Mouse (Mus musculus): ENCODE results near the gene Vps16. TPM values are rescaled to one million over a fixed set of nuclear protein-coding genes. Genes with fewer than 3 reads are reported as not detected.

The Vps16 gene
- polyA plus RNA-seq, 1 experiment: 55.8 TPM

GRCm38 (mm10) chr2:130406178-130406577 is 18.0 kb upstream of the Vps16 start, which contains the start of gene Tmem239:
Tmem239 (plus strand) TSS chr2:130406478.
- Histone ChIP-seq H3K4me3 (ENCODE audit: control insufficient read depth, low read depth, low read length) (peak within 1 kb of the TSS; percentile 62), H3K36me3 (ENCODE audit: control insufficient read depth, insufficient read depth, low read length) (no peaks in the 10 kb centered on the region), H3K27ac (ENCODE audit: control insufficient read depth, insufficient read depth, low read depth, low read length) (peak within 1 kb of the TSS; percentile 49; the same call in 1 of the 2 replicates), H3K4me1 (ENCODE audit: control insufficient read depth, insufficient read depth, low read length) (peaks cover under 1% of the 10 kb centered on the region; the same call in 1 of the 2 replicates), H3K27me3 (ENCODE audit: control insufficient read depth, insufficient read depth, low read length) (no peaks in the 10 kb centered on the region)
- TF ChIP-seq POLR2A (IDR thresholded peaks at IDR 0.05; ENCODE audit: control insufficient read depth, low read depth, low read length) (0 out of 2 replicates have a peak, but pooled peaks have one; percentile 49), CTCF (IDR thresholded peaks at IDR 0.05; ENCODE audit: control insufficient read depth, insufficient read depth, insufficient replicate concordance, low read depth, low read length) (no peak)

- Histone ChIP-seq H3K27ac (ENCODE audit: control insufficient read depth, insufficient read depth, low read depth, low read length) (no peak overlapping the region), H3K4me1 (ENCODE audit: control insufficient read depth, insufficient read depth, low read length) (peaks cover 4% of the 10 kb centered on the region; the same call in 1 of the 2 replicates), H3K4me3 (ENCODE audit: control insufficient read depth, low read depth, low read length) (no peak overlapping the region), H3K36me3 (ENCODE audit: control insufficient read depth, insufficient read depth, low read length) (no peaks in the 10 kb centered on the region), H3K27me3 (ENCODE audit: control insufficient read depth, insufficient read depth, low read length) (no peaks in the 10 kb centered on the region)
- TF ChIP-seq CTCF (IDR thresholded peaks at IDR 0.05; ENCODE audit: control insufficient read depth, insufficient read depth, insufficient replicate concordance, low read depth, low read length) (no peak), POLR2A (IDR thresholded peaks at IDR 0.05; ENCODE audit: control insufficient read depth, low read depth, low read length) (no peak)
Observed at GRCm38 (mm10) chr2:130408194-130408593, 15.9 kb upstream of the Vps16 start.

DNA sequence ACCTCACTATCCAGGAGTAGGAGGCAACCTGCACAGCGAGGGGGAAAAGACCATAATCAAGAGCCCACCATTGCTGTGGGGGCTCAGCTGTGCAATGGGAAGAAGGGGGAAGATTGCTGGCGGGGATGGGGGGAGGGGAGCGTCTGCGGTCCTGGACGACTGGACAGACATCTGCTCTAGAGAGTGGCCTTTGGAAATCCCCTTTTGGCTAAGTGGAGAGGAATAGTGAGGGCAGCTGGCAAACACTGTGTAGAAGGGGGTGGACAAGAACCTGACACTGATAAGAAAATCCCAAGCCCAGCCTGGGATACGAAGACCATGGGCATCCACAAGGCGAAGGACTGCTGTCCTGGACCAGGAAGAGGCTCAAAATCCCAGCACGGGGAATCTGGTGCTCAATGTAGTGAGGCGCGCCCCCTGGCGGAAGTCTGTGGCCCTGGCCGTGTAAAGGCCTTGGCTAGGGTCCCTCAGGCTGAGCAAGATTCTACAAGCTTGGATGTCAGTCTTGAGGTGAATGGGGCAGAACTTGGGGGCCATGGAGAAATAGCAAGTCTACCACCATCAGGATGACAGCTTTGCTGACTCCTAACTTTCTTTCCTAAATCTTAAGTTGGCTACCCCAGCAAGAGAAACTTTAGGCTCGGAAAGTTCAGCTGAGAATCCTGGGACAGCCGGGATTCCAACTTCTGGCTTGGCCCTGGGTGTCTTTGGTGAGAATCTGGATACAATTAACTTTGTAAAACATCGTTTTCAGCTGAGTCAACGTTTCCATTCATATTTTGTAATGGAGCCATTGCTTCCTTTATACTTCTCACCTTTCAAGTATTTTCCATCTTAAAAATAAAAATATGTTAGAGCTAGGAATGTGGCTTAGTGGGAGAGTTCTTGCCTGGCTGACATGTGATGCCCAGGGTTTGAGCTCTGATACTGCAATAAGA is 12.3 kb upstream of the Vps16 start:
- Histone ChIP-seq H3K4me3 (ENCODE audit: control insufficient read depth, low read depth, low read length) (no peak overlapping the region), H3K27me3 (ENCODE audit: control insufficient read depth, insufficient read depth, low read length) (no peaks in the 10 kb centered on the region), H3K27ac (ENCODE audit: control insufficient read depth, insufficient read depth, low read depth, low read length) (no peak overlapping the region), H3K4me1 (ENCODE audit: control insufficient read depth, insufficient read depth, low read length) (peaks cover 4% of the 10 kb centered on the region; the same call in 1 of the 2 replicates), H3K36me3 (ENCODE audit: control insufficient read depth, insufficient read depth, low read length) (no peaks in the 10 kb centered on the region)
- TF ChIP-seq POLR2A (IDR thresholded peaks at IDR 0.05; ENCODE audit: control insufficient read depth, low read depth, low read length) (peak; percentile 8; the same call in 1 of the 2 replicates), CTCF (IDR thresholded peaks at IDR 0.05; ENCODE audit: control insufficient read depth, insufficient read depth, insufficient replicate concordance, low read depth, low read length) (peak; percentile 91)

DNA sequence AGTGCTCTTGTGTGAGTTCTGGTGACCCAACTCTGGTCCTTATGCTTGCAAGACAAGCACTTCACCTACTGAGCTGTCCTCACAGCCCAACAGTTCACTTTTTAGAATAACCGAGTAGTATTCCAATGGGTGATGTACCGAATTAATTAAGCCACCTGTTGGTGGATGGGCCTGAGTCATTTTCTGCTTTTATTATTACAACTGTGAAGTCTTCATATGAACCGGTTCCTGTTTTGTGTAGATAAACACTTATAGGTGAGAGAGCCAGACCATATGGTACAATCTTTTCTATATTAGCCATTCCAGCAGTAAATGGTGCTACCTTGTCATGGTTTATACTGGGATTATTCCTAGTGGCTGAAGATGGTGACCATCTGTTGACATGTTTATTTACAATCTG is 11.4 kb upstream of the Vps16 start:
- no peak overlapping the region for H3K27ac ChIP-seq (ENCODE audit: control insufficient read depth, insufficient read depth, low read depth, low read length)
- H3K27me3 ChIP-seq (ENCODE audit: control insufficient read depth, insufficient read depth, low read length): no peaks in the 10 kb centered on the region
- peaks cover 4% of the 10 kb centered on the region; the same call in 1 of the 2 replicates for H3K4me1 ChIP-seq (ENCODE audit: control insufficient read depth, insufficient read depth, low read length)
- H3K36me3 ChIP-seq (ENCODE audit: control insufficient read depth, insufficient read depth, low read length): no peaks in the 10 kb centered on the region
- TF ChIP-seq POLR2A (IDR thresholded peaks at IDR 0.05; ENCODE audit: control insufficient read depth, low read depth, low read length): no peak
- no peak for TF ChIP-seq CTCF (IDR thresholded peaks at IDR 0.05; ENCODE audit: control insufficient read depth, insufficient read depth, insufficient replicate concordance, low read depth, low read length)
- no peak overlapping the region for H3K4me3 ChIP-seq (ENCODE audit: control insufficient read depth, low read depth, low read length)

DNA sequence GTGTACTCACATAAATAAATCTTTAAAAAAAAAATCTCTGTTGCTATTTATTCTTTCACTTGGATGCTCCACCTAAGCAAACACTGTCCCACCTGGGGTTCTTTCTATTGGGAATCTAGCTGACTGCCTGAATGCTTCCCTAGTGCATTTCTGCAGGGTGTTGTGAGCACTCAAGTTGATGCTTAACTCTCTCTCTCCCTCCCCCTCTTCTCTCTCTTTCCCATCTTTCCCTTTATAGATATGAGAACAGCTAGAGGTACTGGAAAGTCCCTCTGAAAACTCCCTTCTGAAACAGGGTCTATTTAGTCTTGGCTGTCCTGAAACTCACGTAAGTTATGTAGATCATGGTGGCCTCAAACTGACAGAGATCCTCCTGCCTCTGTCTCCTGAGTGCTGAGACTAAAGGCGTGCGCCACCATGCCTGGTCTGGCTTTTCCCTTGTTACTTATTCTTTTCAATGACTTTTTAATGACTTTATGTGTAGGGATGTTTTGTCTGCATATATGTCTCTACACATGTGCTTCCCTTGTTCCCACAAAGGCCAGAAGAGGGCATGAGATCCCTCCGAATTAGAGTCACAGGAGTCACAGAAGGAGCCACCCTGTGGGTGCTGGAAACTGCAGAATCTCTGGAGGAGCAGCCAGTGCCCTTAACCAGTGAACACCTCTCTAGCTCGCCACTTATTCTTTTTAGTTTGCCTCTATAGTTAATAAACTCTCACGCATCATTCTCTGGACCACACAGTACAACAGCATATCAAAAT is 9.9 kb upstream of the Vps16 start:
- H3K27ac ChIP-seq (ENCODE audit: control insufficient read depth, insufficient read depth, low read depth, low read length): no peak overlapping the region
- no peak for TF ChIP-seq CTCF (IDR thresholded peaks at IDR 0.05; ENCODE audit: control insufficient read depth, insufficient read depth, insufficient replicate concordance, low read depth, low read length)
- TF ChIP-seq POLR2A (IDR thresholded peaks at IDR 0.05; ENCODE audit: control insufficient read depth, low read depth, low read length): no peak
- H3K27me3 ChIP-seq (ENCODE audit: control insufficient read depth, insufficient read depth, low read length): no peaks in the 10 kb centered on the region
- H3K4me1 ChIP-seq (ENCODE audit: control insufficient read depth, insufficient read depth, low read length): peaks cover 4% of the 10 kb centered on the region; the same call in 1 of the 2 replicates
- H3K36me3 ChIP-seq (ENCODE audit: control insufficient read depth, insufficient read depth, low read length): no peaks in the 10 kb centered on the region
- H3K4me3 ChIP-seq (ENCODE audit: control insufficient read depth, low read depth, low read length): no peak overlapping the region

DNA sequence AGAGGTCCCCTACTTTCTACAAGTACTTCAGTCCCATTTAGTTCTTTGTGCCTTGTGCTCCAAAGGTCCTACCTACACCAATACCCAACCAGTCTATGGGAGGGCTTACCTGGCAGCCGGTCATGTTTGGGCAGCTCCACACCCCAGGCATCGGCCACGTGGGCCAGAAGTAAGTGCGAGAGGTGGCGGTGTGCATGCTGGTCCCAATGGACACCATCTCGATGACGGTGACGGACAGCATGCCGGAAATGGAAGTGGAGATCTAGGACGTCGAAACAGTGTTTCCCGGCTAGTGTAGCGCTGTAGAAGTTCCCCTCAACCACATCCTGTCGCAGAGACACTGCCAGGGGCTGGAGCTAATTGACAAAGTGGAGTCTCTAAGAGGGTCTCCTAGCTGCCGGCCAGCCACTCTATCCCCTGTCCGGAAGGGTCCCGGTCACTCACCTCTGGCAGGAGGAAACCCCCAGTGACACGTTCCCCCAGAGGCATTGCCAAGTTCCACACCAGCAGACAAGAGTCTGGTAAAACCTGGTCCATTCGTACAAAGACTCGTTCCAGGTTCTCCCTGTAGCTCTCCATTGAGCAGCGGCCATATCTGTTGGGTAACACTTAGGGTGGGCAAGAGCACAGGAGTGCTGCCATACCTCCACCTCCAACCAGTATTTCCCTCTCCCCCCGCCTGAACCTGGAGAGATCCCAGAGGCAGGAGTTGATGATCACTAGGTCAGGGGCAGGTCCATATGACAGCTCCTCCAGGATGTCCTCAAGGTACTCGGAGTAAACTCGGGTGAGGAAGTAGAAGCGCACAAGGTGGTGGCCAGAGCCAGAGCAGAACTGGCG is 2.1 kb upstream of the Vps16 start:
- Histone ChIP-seq H3K27me3 (ENCODE audit: control insufficient read depth, insufficient read depth, low read length) (no peaks in the 10 kb centered on the region), H3K4me3 (ENCODE audit: control insufficient read depth, low read depth, low read length) (peak overlapping the region; percentile 33), H3K27ac (ENCODE audit: control insufficient read depth, insufficient read depth, low read depth, low read length) (no peak overlapping the region), H3K36me3 (ENCODE audit: control insufficient read depth, insufficient read depth, low read length) (no peaks in the 10 kb centered on the region), H3K4me1 (ENCODE audit: control insufficient read depth, insufficient read depth, low read length) (peaks cover 9% of the 10 kb centered on the region)
- TF ChIP-seq CTCF (IDR thresholded peaks at IDR 0.05; ENCODE audit: control insufficient read depth, insufficient read depth, insufficient replicate concordance, low read depth, low read length): no peak
- TF ChIP-seq POLR2A (IDR thresholded peaks at IDR 0.05; ENCODE audit: control insufficient read depth, low read depth, low read length): no peak

Measured in testis, adult 2 months (tissue).